ENCODE assay signal across 23 mouse cellular contexts in the genomic region with DNA sequence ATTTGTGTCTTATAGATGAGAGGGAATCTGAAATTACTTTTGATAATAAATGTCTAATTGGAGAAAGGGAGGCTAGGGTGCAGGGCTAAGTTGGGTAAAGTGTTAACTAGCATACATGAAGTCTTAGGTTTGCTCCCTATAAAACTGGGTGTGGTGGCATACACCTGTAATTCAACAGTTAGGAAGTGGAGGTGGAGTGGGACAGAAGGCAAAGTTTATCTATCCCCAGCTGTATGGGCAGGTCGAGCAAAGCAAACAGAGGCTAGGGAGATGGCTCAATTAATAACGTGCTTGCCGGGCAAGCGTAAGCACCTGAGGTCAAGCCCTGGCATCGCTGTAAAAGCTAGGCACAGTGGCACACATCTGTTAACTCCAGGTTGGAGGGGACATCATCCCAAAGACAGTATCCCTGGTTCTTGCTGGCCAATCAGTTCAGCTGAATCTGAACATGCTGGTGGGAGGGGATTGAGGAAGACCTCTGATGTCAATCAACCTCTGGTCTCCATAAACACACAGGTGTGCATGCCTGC.
"Had no signal": no experiment of that assay in that cellular context is flagged by ENCODE, and none has a peak within 500 bp of the region (broad histone marks: within the 10 kb centered on the region; RNA-seq: fewer than 3 reads in every experiment).

No protein-coding gene starts in this region.

- H3K4me1 ChIP-seq: liver, embryonic 13.5 days; liver, embryonic 15.5 days had no signal

- H3K4me3 ChIP-seq: heart, embryonic 13.5 days; heart, embryonic 15.5 days; hindbrain, embryonic 13.5 days; hindbrain, embryonic 15.5 days; layer of hippocampus, adult 2 months; left cerebral cortex, adult 2 months; limb, embryonic 10.5 days; limb, embryonic 12.5 days; liver, embryonic 13.5 days; liver, embryonic 15.5 days had no signal

- H3K27ac ChIP-seq: heart, embryonic 13.5 days; heart, embryonic 15.5 days; hindbrain, embryonic 13.5 days; hindbrain, embryonic 15.5 days; hindbrain, postnatal 0 days; layer of hippocampus, adult 2 months; left cerebral cortex, adult 2 months; limb, embryonic 10.5 days; limb, embryonic 12.5 days; liver, embryonic 13.5 days; liver, embryonic 15.5 days had no signal

- H3K4me2 ChIP-seq: heart, embryonic 13.5 days; heart, embryonic 15.5 days; hindbrain, embryonic 13.5 days; hindbrain, embryonic 15.5 days; limb, embryonic 12.5 days; liver, embryonic 11.5 days; liver, embryonic 13.5 days; liver, embryonic 15.5 days had no signal

- ATAC-seq: forebrain, embryonic 16.5 days; hindbrain, postnatal 0 days had no signal

- H3K27me3 ChIP-seq: heart, embryonic 15.5 days; hindbrain, embryonic 13.5 days; hindbrain, embryonic 15.5 days; limb, embryonic 12.5 days; liver, embryonic 13.5 days; liver, embryonic 15.5 days had no signal

- DNase-seq: gastrocnemius, postnatal 14 days; gastrocnemius, postnatal 36 days; heart, adult 18-20 months; heart, postnatal 14 days; heart, postnatal 36 days; kidney, adult 18-20 months; kidney, adult 8-10 months; kidney, postnatal 10 days; kidney, postnatal 25 days; liver; liver, embryonic 13.5 days had no signal

- H3K9ac ChIP-seq: heart, embryonic 13.5 days; heart, embryonic 15.5 days; hindbrain, embryonic 13.5 days; hindbrain, embryonic 15.5 days; limb, embryonic 12.5 days; liver, embryonic 13.5 days; liver, embryonic 15.5 days had no signal

- H3K9me3 ChIP-seq: heart, embryonic 13.5 days; heart, embryonic 15.5 days; hindbrain, embryonic 13.5 days; hindbrain, embryonic 15.5 days; limb, embryonic 10.5 days; limb, embryonic 12.5 days; liver, embryonic 13.5 days; liver, embryonic 15.5 days had no signal

- H3K36me3 ChIP-seq: heart, embryonic 13.5 days; heart, embryonic 15.5 days; hindbrain, embryonic 13.5 days; hindbrain, embryonic 15.5 days; limb, embryonic 10.5 days; limb, embryonic 12.5 days; liver, embryonic 13.5 days; liver, embryonic 15.5 days had no signal
